Mouse (Mus musculus) bone marrow, adult 2 months (tissue): Measurements from ENCODE around the gene Ddx39.

Experiments used
- CTCF ChIP-seq: fragments of 200-500 bp; IDR thresholded peaks from 2 replicates; pipeline ENCODE4 v1.5.1; 2011; ENCODE audit warnings: low read length, control low read depth; ENCODE audit not compliant: control insufficient read depth, insufficient read depth
- POLR2A ChIP-seq: fragments of 200-500 bp; IDR thresholded peaks from 2 replicates; pipeline ENCODE4 v1.6.1; 2011; ENCODE audit warnings: low read depth, mild to moderate bottlenecking, control low read depth, low read length, borderline replicate concordance; ENCODE audit not compliant: control insufficient read depth

- TF ChIP-seq CTCF = no peak
- no peak for TF ChIP-seq POLR2A
Observed at GRCm38 (mm10) chr8:83737852-83738562, 23.0 kb downstream of the Ddx39 start.
